Mouse (Mus musculus): ENCODE data around the gene Hnrnpa3.
A peak's percentile ranks its signal among the peaks of the same experiment; 100 is the strongest.

Hnrnpa3 gene

GRCm38 (mm10) chr2:75703375-75704181, 44.5 kb downstream of the Hnrnpa3 start:
- peak; percentile 82 for DNase-seq (ENCODE audit: low read depth, low spot score)

GRCm38 (mm10) chr2:75704234-75705161, 45.4 kb downstream of the Hnrnpa3 start, which contains the start of gene Nfe2l2:
Nfe2l2 (minus strand) TSS chr2:75704641.
- DNase-seq (ENCODE audit: low read depth, low spot score): peak; percentile 100

GRCm38 (mm10) chr2:75705162-75705752, 46.2 kb downstream of the Hnrnpa3 start:
- no peak for DNase-seq (ENCODE audit: low read depth, low spot score)

- peak; percentile 50 for DNase-seq (ENCODE audit: low read depth, low spot score)
Measured at GRCm38 (mm10) chr2:75706435-75706834, 47.4 kb downstream of the Hnrnpa3 start.

GRCm38 (mm10) chr2:75707420-75707819, 48.4 kb downstream of the Hnrnpa3 start:
- peak; percentile 69 for DNase-seq (ENCODE audit: low read depth, low spot score)

- no peak for DNase-seq (ENCODE audit: low read depth, low spot score)
Measured at GRCm38 (mm10) chr2:75713083-75713482, 54.0 kb downstream of the Hnrnpa3 start.

GRCm38 (mm10) chr2:75714766-75715165, 55.7 kb downstream of the Hnrnpa3 start:
- DNase-seq (ENCODE audit: low read depth, low spot score): no peak

GRCm38 (mm10) chr2:75716046-75717016, 57.3 kb downstream of the Hnrnpa3 start:
- DNase-seq (ENCODE audit: low read depth, low spot score): peak; percentile 83
